In the genomic region with DNA sequence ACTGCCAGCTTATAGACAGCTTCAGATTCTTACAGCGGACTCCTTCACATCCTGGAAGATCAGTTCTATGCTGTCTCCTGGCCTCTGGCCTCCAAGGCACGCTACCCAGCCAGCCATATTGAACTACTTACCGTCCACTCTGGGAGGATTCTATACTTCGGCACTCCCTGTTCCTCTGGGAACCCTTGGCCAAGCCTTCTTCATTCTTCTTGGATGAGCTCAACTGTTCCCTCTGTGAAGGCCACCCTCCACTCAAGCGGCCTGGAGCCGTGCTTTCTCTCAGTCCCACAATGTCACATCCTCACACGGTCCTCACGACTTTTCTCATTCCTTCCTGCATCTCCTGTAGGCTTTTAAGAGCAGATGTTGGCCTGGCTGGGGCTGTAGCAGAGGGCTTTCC, we compare ENCODE assay signal across 23 mouse cellular contexts.
DNase-seq lines count a peak whose midpoint lies in the region; ATAC-seq lines count a peak whose summit lies in the region.
"Had no signal": no experiment of that assay in that cellular context is flagged by ENCODE, and none has a peak within 500 bp of the region (broad histone marks: within the 10 kb centered on the region; RNA-seq: fewer than 3 reads in every experiment).

No protein-coding gene starts in this region.

- H3K4me2 ChIP-seq in heart, embryonic 12.5 days: no peak overlapping the region
- H3K4me2 ChIP-seq: embryonic facial prominence, embryonic 12.5 days; forebrain, embryonic 13.5 days had no signal

- no peaks in the 10 kb centered on the region for H3K27me3 ChIP-seq in heart, embryonic 12.5 days (replicated peaks)
- H3K27me3 ChIP-seq: CH12.LX; embryonic facial prominence, embryonic 12.5 days; forebrain, embryonic 13.5 days; Patski had no signal

- H3K4me1 ChIP-seq in heart, embryonic 12.5 days (replicated peaks): peaks cover 32% of the 10 kb centered on the region

- H3K4me3 ChIP-seq in heart, embryonic 12.5 days: no peak overlapping the region
- H3K4me3 ChIP-seq: embryonic facial prominence, embryonic 10.5 days; embryonic facial prominence, embryonic 12.5 days; forebrain, embryonic 13.5 days had no signal

- 0 out of 2 replicates have a peak, but pooled peaks cover 4% of the 10 kb centered on the region for H3K9me3 ChIP-seq in heart, embryonic 12.5 days (replicated peaks)
- H3K9me3 ChIP-seq: embryonic facial prominence, embryonic 10.5 days; embryonic facial prominence, embryonic 12.5 days; forebrain, embryonic 13.5 days had no signal

- 64% methylated on average over 8 of the region's 8 CpGs for WGBS in heart, embryonic 12.5 days

- intact Hi-C loops in gastrocnemius, postnatal 36 days (cut with DNase I): no loop called here

- DNase-seq in gastrocnemius, adult 18-20 months (ENCODE audit: low spot score): peak; percentile 43
- no peak for DNase-seq in gastrocnemius, postnatal 36 days
- DNase-seq in heart, adult 11 months: peak; percentile 93
- no peak for DNase-seq in heart, adult 9 months (ENCODE audit: low spot score in 2 of 2)
- peak; percentile 43 for DNase-seq in heart, postnatal 4 days
- peak; percentile 55 for DNase-seq in skeletal muscle tissue, adult 2 months (ENCODE audit: low read depth, low spot score)
- DNase-seq: adrenal gland, adult 8-10 months; adrenal gland, postnatal 14 days; B cell, adult 2 months; cerebellum, adult 11-12 months; cerebellum, adult 2 months; cerebellum, adult 9-10 months; cerebellum, postnatal 10 days; cerebellum, postnatal 25 days had no signal

- no peak overlapping the region for H3K9ac ChIP-seq in heart, embryonic 12.5 days
- H3K9ac ChIP-seq: embryonic facial prominence, embryonic 12.5 days; forebrain, embryonic 13.5 days had no signal

- no peak overlapping the region for H3K27ac ChIP-seq in heart, embryonic 12.5 days (ENCODE audit: poor library complexity, severe bottlenecking)
- H3K27ac ChIP-seq: embryonic facial prominence, embryonic 12.5 days; forebrain, embryonic 13.5 days had no signal

- no peaks in the 10 kb centered on the region for H3K36me3 ChIP-seq in heart, embryonic 12.5 days
- H3K36me3 ChIP-seq: embryonic facial prominence, embryonic 10.5 days; embryonic facial prominence, embryonic 12.5 days; G1E had no signal

- no peak for ATAC-seq in heart, embryonic 12.5 days (ENCODE audit: insufficient number of reproducible peaks, low FRiP score)
- ATAC-seq: activated CD4-positive, CD25-positive, alpha-beta regulatory T cell, adult 4 months; CD4-positive, CD25-positive, alpha-beta regulatory T cell, adult 4 months; forebrain, embryonic 13.5 days; Patski had no signal

Comparison
In these comparisons a context has a peak if more than half of its experiments do, and no peak if none do; other contexts are left out.
1. DNase-seq: peak in gastrocnemius, adult 18-20 months (single experiment), heart, adult 11 months (single experiment), heart, postnatal 4 days (single experiment) and skeletal muscle tissue, adult 2 months (single experiment); none in gastrocnemius, postnatal 36 days (0 of 2) and heart, adult 9 months (0 of 2).